Mouse (Mus musculus) monocyte, adult 5-6 weeks (primary cell): ENCODE results near the gene Gm20890. TPM values are rescaled to one million over a fixed set of nuclear protein-coding genes. Genes with fewer than 3 reads are reported as not detected.
"Not testable (repeated sequence)": the region's sequence is repeated elsewhere in the genome, so short reads cannot be mapped to it uniquely, and the experiment has no call there.

Experiments used
- ATAC-seq: fragments of 153-309, 156-312 bp; replicated peaks from 2 replicates; pipeline ENCODE4 v1.8.0; 2017; ENCODE audit warnings: mild to moderate bottlenecking; ENCODE audit not compliant: low TSS enrichment, insufficient number of reproducible peaks, severe bottlenecking, poor library complexity, low FRiP score
- total RNA-seq: library from RNA; stranded (forward); fragments of 200-1000, 200-491, 200-594 nt; gene quantifications from 3 replicates; pipeline ENCODE4 v1.2.3, GENCODE M21; 2017

Gm20890 gene
- total RNA-seq = not detected in 3 replicates

DNA sequence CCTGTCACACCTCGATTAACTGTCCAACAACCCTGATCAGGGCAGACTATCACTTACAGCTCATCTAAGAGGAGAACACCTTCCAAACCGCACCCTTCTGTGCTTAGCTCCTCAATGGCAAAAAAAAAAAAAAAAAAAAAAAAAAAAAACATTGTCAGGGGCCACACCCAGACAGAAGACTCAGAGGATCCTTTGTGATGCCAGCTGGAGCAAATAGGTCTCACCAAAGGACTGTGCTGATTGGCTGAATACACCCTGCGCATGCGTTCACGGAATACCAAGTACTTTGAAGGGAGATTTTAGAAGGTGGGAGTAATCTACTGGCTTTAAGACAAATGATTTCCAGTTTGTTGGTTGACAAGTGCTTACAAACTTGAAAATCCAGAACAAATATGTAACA lies at the start of gene Gm20890:
TSS of gene Gm20890 (minus strand) at position 101 of the 400 bp plus-strand sequence.
- not testable (repeated sequence) for ATAC-seq
